12 mouse cellular contexts compared by ENCODE assay signal in genomic region chr10:12884308-12884948, GRCm38 (mm10). TPM values are rescaled to one million over a fixed set of nuclear protein-coding genes. Genes with fewer than 3 reads are reported as not detected.
DNase-seq lines count a peak whose midpoint lies in the region; ATAC-seq and TF ChIP-seq lines count a peak whose summit lies in the region.
"Had no signal": no experiment of that assay in that cellular context is flagged by ENCODE, and none has a peak within 500 bp of the region (broad histone marks: within the 10 kb centered on the region; RNA-seq: fewer than 3 reads in every experiment).

No protein-coding gene starts in this region.

- H3K36me3 ChIP-seq in MEL (ENCODE audit: control insufficient read depth in 1 of 2, insufficient read depth in 2 of 2, low read length in 2 of 2): peaks cover 0 to 3% of the 10 kb centered on the region in 2 experiments; a peak in 1 of 4 replicates
- no peaks in the 10 kb centered on the region for H3K36me3 ChIP-seq in lung, postnatal 0 days (ENCODE audit: insufficient read depth, low read length)
- H3K36me3 ChIP-seq: hindbrain, embryonic 15.5 days had no signal

- ATAC-seq in lung, postnatal 0 days: no peak
- ATAC-seq in CD4-positive, CD25-positive, alpha-beta regulatory T cell, adult 4 months: no peak

- no peak for TF ChIP-seq EP300 in MEL (IDR thresholded peaks at IDR 0.05; ENCODE audit: low read depth in 1 of 2, low read length in 2 of 2)
- no peak for TF ChIP-seq EP300 in lung, postnatal 0 days (IDR thresholded peaks at IDR 0.05)

- no peak overlapping the region for H3K27ac ChIP-seq in MEL (ENCODE audit: control insufficient read depth, low read depth, low read length)
- H3K27ac ChIP-seq in lung, postnatal 0 days (ENCODE audit: low read length): no peak overlapping the region
- H3K27ac ChIP-seq: hindbrain, embryonic 15.5 days; liver, embryonic 14.5 days had no signal

- no peak overlapping the region for H3K4me2 ChIP-seq in lung, postnatal 0 days (replicated peaks; ENCODE audit: low read depth, low read length)
- H3K4me2 ChIP-seq: hindbrain, embryonic 15.5 days had no signal

- H3K9ac ChIP-seq in MEL (ENCODE audit: control insufficient read depth, low read depth, low read length, poor library complexity, severe bottlenecking): no peak overlapping the region
- H3K9ac ChIP-seq in lung, postnatal 0 days (replicated peaks; ENCODE audit: low read depth): no peak overlapping the region
- H3K9ac ChIP-seq: hindbrain, embryonic 15.5 days; liver, embryonic 14.5 days had no signal

- 38% methylated on average over 8 of the region's 8 CpGs for WGBS in lung, postnatal 0 days

- H3K79me2 ChIP-seq in MEL (ENCODE audit: control insufficient read depth, insufficient read depth, low read length, poor library complexity): no peaks in the 10 kb centered on the region

- no peak for TF ChIP-seq POLR2A in MEL (IDR thresholded peaks at IDR 0.05; ENCODE audit: control insufficient read depth in 1 of 2, insufficient read depth in 1 of 2, low read depth in 1 of 2, low read length in 2 of 2, poor library complexity in 1 of 2)

- H3K27me3 ChIP-seq in MEL (ENCODE audit: control insufficient read depth in 1 of 2, insufficient read depth in 2 of 2, low read length in 2 of 2): no peaks in the 10 kb centered on the region; a peak in 1 of 4 replicates
- no peaks in the 10 kb centered on the region for H3K27me3 ChIP-seq in lung, postnatal 0 days (replicated peaks; ENCODE audit: insufficient read depth, low read length)
- H3K27me3 ChIP-seq: hindbrain, embryonic 15.5 days had no signal

- peak; percentile 25 for DNase-seq in embryo, embryonic 11 days
- no peak for DNase-seq in embryo, embryonic 9.5 days (ENCODE audit: extremely low spot score)
- peak; percentile 53 for DNase-seq in MEL (ENCODE audit: low read depth, low spot score)
- DNase-seq in kidney, adult 18-20 months: peak; percentile 76
- peak; percentile 41 for DNase-seq in lung, postnatal 0 days (ENCODE audit: low spot score)
- no peak for DNase-seq in layer of hippocampus, adult 18-20 months (ENCODE audit: low spot score in 2 of 2)
- DNase-seq in spleen, postnatal 4 days (ENCODE audit: low spot score in 2 of 2): no peak
- DNase-seq: cerebellum, adult 2 months; gastrocnemius, postnatal 36 days had no signal

- no peak for TF ChIP-seq CTCF in MEL (IDR thresholded peaks at IDR 0.05 in 2 of 3, conservative IDR thresholded peaks at IDR 0.05 in 1 of 3; ENCODE audit: control insufficient read depth in 1 of 3, insufficient read depth in 1 of 3, low read depth in 2 of 3, low read length in 3 of 3, poor library complexity in 1 of 3, severe bottlenecking in 1 of 3)
- TF ChIP-seq CTCF in lung, postnatal 0 days (IDR thresholded peaks at IDR 0.05): no peak

- H3K9me3 ChIP-seq in MEL (replicated peaks; ENCODE audit: insufficient read depth, low read length): no peaks in the 10 kb centered on the region
- H3K9me3 ChIP-seq in lung, postnatal 0 days (ENCODE audit: low read length): no peaks in the 10 kb centered on the region
- H3K9me3 ChIP-seq: hindbrain, embryonic 15.5 days had no signal

- no peak overlapping the region for H3K4me3 ChIP-seq in MEL (ENCODE audit: control insufficient read depth in 1 of 2, insufficient read depth in 1 of 2, low read depth in 2 of 2, low read length in 2 of 2)
- no peak overlapping the region for H3K4me3 ChIP-seq in lung, postnatal 0 days (ENCODE audit: low read depth, low read length)
- H3K4me3 ChIP-seq: hindbrain, embryonic 15.5 days had no signal

- no peak for TF ChIP-seq RAD21 in MEL (IDR thresholded peaks at IDR 0.05; ENCODE audit: low read depth, low read length)

- peaks cover 0 to 8% of the 10 kb centered on the region in 2 experiments; a peak in 2 of 4 replicates for H3K4me1 ChIP-seq in MEL (ENCODE audit: control insufficient read depth in 1 of 2, insufficient read depth in 2 of 2, low read length in 2 of 2)
- H3K4me1 ChIP-seq in lung, postnatal 0 days (ENCODE audit: insufficient read depth, low read depth, low read length): no peaks in the 10 kb centered on the region
- H3K4me1 ChIP-seq: hindbrain, embryonic 15.5 days had no signal

TF ChIP-seq in MEL, 35 proteins besides CTCF, POLR2A, EP300 and RAD21:
- TF ChIP-seq SIN3A (IDR thresholded peaks at IDR 0.05; ENCODE audit: low read length): no peak
- no peak for TF ChIP-seq SMC3 (IDR thresholded peaks at IDR 0.05; ENCODE audit: low read depth, low read length)
- TF ChIP-seq ZNF384 (IDR thresholded peaks at IDR 0.05; ENCODE audit: low read depth, low read length): no peak
- TF ChIP-seq ETS1 (IDR thresholded peaks at IDR 0.05; ENCODE audit: low read depth, low read length): no peak
- TF ChIP-seq CHD2 (IDR thresholded peaks at IDR 0.05; ENCODE audit: low read length): no peak
- no peak for TF ChIP-seq HCFC1 (IDR thresholded peaks at IDR 0.05; ENCODE audit: low read depth, low read length)
- no peak for TF ChIP-seq GABPA (IDR thresholded peaks at IDR 0.05; ENCODE audit: low read depth, low read length)
- TF ChIP-seq RCOR1 (IDR thresholded peaks at IDR 0.05; ENCODE audit: low read depth, low read length): no peak
- TF ChIP-seq ZMIZ1 (IDR thresholded peaks at IDR 0.05; ENCODE audit: low read depth, low read length): no peak
- no peak for TF ChIP-seq NRF1 (IDR thresholded peaks at IDR 0.05; ENCODE audit: insufficient read depth, low read depth, low read length, poor library complexity, severe bottlenecking)
- no peak for TF ChIP-seq USF2 (IDR thresholded peaks at IDR 0.05; ENCODE audit: borderline replicate concordance in 1 of 2, insufficient read depth in 1 of 2, low read depth in 1 of 2, low read length in 2 of 2)
- no peak for TF ChIP-seq BHLHE40 (IDR thresholded peaks at IDR 0.05; ENCODE audit: borderline replicate concordance, low read depth, low read length)
- no peak for TF ChIP-seq MEF2A (IDR thresholded peaks at IDR 0.05; ENCODE audit: extremely low read depth, insufficient replicate concordance, low read depth, low read length, poor library complexity, severe bottlenecking)
- no peak for TF ChIP-seq POLR2AphosphoS5 (IDR thresholded peaks at IDR 0.05; ENCODE audit: borderline replicate concordance, low read depth, low read length)
- no peak for TF ChIP-seq ZC3H11A (IDR thresholded peaks at IDR 0.05; ENCODE audit: low read depth, low read length)
- no peak for TF ChIP-seq MAFK (IDR thresholded peaks at IDR 0.05; ENCODE audit: borderline replicate concordance, low read depth, low read length)
- TF ChIP-seq POLR2AphosphoS2 (IDR thresholded peaks at IDR 0.05; ENCODE audit: low read length): no peak
- TF ChIP-seq TBP (IDR thresholded peaks at IDR 0.05; ENCODE audit: low read depth, low read length): no peak

RNA-seq across cellular contexts. Expression of gene Utrn, which starts 15.3 kb away (rescaled TPM):
- 2.3 and 3.4 TPM in 2 replicates for total RNA-seq in MEL (2012; rRNA removed)
- 1 to 10 TPM in 1 of 2 experiments, not detected in 1; 4.3 TPM for polyA plus RNA-seq in MEL (2012; ENCODE audit: insufficient read depth in 1 of 2, insufficient read length in 2 of 2, low read depth in 1 of 2, low replicate concordance in 2 of 2, missing spikeins in 1 of 2)
- polyA plus RNA-seq in lung, postnatal 0 days (2015; fragmentation: Nextera tagmentation; extraction: Ambion mirVana): 88.4 and 107 TPM in 2 replicates
- total RNA-seq in layer of hippocampus, adult 18-20 months (2021): 10 to 100 TPM; 32.8 to 34.3 TPM
- polyA plus RNA-seq in CD4-positive, CD25-positive, alpha-beta regulatory T cell, adult 4 months (2017; shearing (Covaris generic)): 100 to 1,000 TPM; 414 to 617 TPM

Comparison
In these comparisons a context has a peak if more than half of its experiments do, and no peak if none do; other contexts are left out.
1. DNase-seq: peak in embryo, embryonic 11 days (single experiment), MEL (single experiment), kidney, adult 18-20 months (single experiment) and lung, postnatal 0 days (single experiment); none in embryo, embryonic 9.5 days (single experiment), layer of hippocampus, adult 18-20 months (0 of 2) and spleen, postnatal 4 days (0 of 2).
2. RNA of gene Utrn, which starts 15.3 kb away (polyA plus RNA-seq): 414 to 617 TPM in CD4-positive, CD25-positive, alpha-beta regulatory T cell, adult 4 months and 88.4 to 107 TPM in lung, postnatal 0 days; 4.3 TPM in MEL; every median in the first group is over 10 times any median in the second.